Mouse (Mus musculus): ENCODE results near the gene Lypd3. TPM values are rescaled to one million over a fixed set of nuclear protein-coding genes. Genes with fewer than 3 reads are reported as not detected.

Gene Lypd3
- polyA plus RNA-seq, 1 experiment from 2014 or later, result 1.6 TPM

Other genes with a start within 250 kb of the Lypd3 start
- gene Smg9, start 236.9 kb upstream of the Lypd3 start, polyA plus RNA-seq (2014; fragmentation: Nextera tagmentation; extraction: Ambion mirVana), result 18.4 and 21.3 TPM in 2 replicates
- not detected in 2 replicates for gene Irgc1, start 184.3 kb upstream of the Lypd3 start, polyA plus RNA-seq (2014; fragmentation: Nextera tagmentation; extraction: Ambion mirVana)
- gene Plaur, start 174.1 kb upstream of the Lypd3 start, polyA plus RNA-seq (2014; fragmentation: Nextera tagmentation; extraction: Ambion mirVana), result 1.7 and 2.1 TPM in 2 replicates
- 8.8 and 12.6 TPM in 2 replicates for gene Cadm4, start 154.5 kb upstream of the Lypd3 start, polyA plus RNA-seq (2014; fragmentation: Nextera tagmentation; extraction: Ambion mirVana)
- gene Zfp428, start 129.5 kb upstream of the Lypd3 start, polyA plus RNA-seq (2014; fragmentation: Nextera tagmentation; extraction: Ambion mirVana), result 82.4 and 87.7 TPM in 2 replicates
- 0.59 and 0.90 TPM in 2 replicates for gene AC161166.1, start 124.1 kb upstream of the Lypd3 start, polyA plus RNA-seq (2014; fragmentation: Nextera tagmentation; extraction: Ambion mirVana)
- 12.8 and 14.2 TPM in 2 replicates for gene Irgq, start 105.9 kb upstream of the Lypd3 start, polyA plus RNA-seq (2014; fragmentation: Nextera tagmentation; extraction: Ambion mirVana)
- 0.28 TPM in 1 of 2 replicates, not detected in the other for gene Pinlyp, start 90.4 kb upstream of the Lypd3 start, polyA plus RNA-seq (2014; fragmentation: Nextera tagmentation; extraction: Ambion mirVana)
- 78.0 and 94.5 TPM in 2 replicates for gene Xrcc1, start 90.3 kb upstream of the Lypd3 start, polyA plus RNA-seq (2014; fragmentation: Nextera tagmentation; extraction: Ambion mirVana)
- gene Ethe1, start 49.0 kb upstream of the Lypd3 start, polyA plus RNA-seq (2014; fragmentation: Nextera tagmentation; extraction: Ambion mirVana), result 19.8 and 20.6 TPM in 2 replicates
- gene Zfp575, start 48.9 kb upstream of the Lypd3 start, polyA plus RNA-seq (2014; fragmentation: Nextera tagmentation; extraction: Ambion mirVana), result 0.93 and 1.2 TPM in 2 replicates
- gene Phldb3, start 25.8 kb upstream of the Lypd3 start, polyA plus RNA-seq (2014; fragmentation: Nextera tagmentation; extraction: Ambion mirVana), result 0.09 TPM in 1 of 2 replicates, not detected in the other
- gene Tex101, start 40.1 kb downstream of the Lypd3 start, polyA plus RNA-seq (2014; fragmentation: Nextera tagmentation; extraction: Ambion mirVana), result not detected in 2 replicates
- not detected in 2 replicates for gene BC049730, start 72.7 kb downstream of the Lypd3 start, polyA plus RNA-seq (2014; fragmentation: Nextera tagmentation; extraction: Ambion mirVana)
- not detected in 2 replicates for gene Gm4763, start 90.4 kb downstream of the Lypd3 start, polyA plus RNA-seq (2014; fragmentation: Nextera tagmentation; extraction: Ambion mirVana)
- not detected in 2 replicates for gene Cd177, start 123.8 kb downstream of the Lypd3 start, polyA plus RNA-seq (2014; fragmentation: Nextera tagmentation; extraction: Ambion mirVana)
- gene Ceacam10, start 140.7 kb downstream of the Lypd3 start, polyA plus RNA-seq (2014; fragmentation: Nextera tagmentation; extraction: Ambion mirVana), result not detected in 2 replicates
- 20.9 and 23.6 TPM in 2 replicates for gene Gm9844, start 225.7 kb downstream of the Lypd3 start, polyA plus RNA-seq (2014; fragmentation: Nextera tagmentation; extraction: Ambion mirVana)
- not detected in 2 replicates for gene Lypd4, start 233.4 kb downstream of the Lypd3 start, polyA plus RNA-seq (2014; fragmentation: Nextera tagmentation; extraction: Ambion mirVana)
- gene Dmrtc2, start 233.5 kb downstream of the Lypd3 start, polyA plus RNA-seq (2014; fragmentation: Nextera tagmentation; extraction: Ambion mirVana), result 0.14 TPM in 1 of 2 replicates, not detected in the other
- 1,792 and 1,821 TPM in 2 replicates for gene Rps19, start 247.8 kb downstream of the Lypd3 start, polyA plus RNA-seq (2014; fragmentation: Nextera tagmentation; extraction: Ambion mirVana)